Mouse (Mus musculus): ENCODE measurements at regions not wholly inside any gene's neighbourhood (a gene's known extent, or its start where the extent isn't known, plus 50 kb on each side); places are given as distances from the start of the nearest gene placed in this dataset.

GRCm38 (mm10) chr6:67151515-67151914 is 86.5 kb upstream of the Serbp1 start:
- no peak for DNase-seq (ENCODE audit: low read depth, low spot score)

GRCm38 (mm10) chr6:67149425-67149824 is 88.6 kb upstream of the Serbp1 start:
- no peak for DNase-seq (ENCODE audit: low read depth, low spot score)

GRCm38 (mm10) chr6:67146708-67147107 is 91.3 kb upstream of the Serbp1 start:
- no peak for DNase-seq (ENCODE audit: low read depth, low spot score)

GRCm38 (mm10) chr6:67145969-67146368 is 92.0 kb upstream of the Serbp1 start:
- no peak for DNase-seq (ENCODE audit: low read depth, low spot score)

GRCm38 (mm10) chr6:67144946-67145716 is 92.8 kb upstream of the Serbp1 start:
- no peak for DNase-seq (ENCODE audit: low read depth, low spot score)

- no peak for DNase-seq (ENCODE audit: low read depth, low spot score)
Observed at GRCm38 (mm10) chr6:67142179-67142578, 95.8 kb upstream of the Serbp1 start.

DNA sequence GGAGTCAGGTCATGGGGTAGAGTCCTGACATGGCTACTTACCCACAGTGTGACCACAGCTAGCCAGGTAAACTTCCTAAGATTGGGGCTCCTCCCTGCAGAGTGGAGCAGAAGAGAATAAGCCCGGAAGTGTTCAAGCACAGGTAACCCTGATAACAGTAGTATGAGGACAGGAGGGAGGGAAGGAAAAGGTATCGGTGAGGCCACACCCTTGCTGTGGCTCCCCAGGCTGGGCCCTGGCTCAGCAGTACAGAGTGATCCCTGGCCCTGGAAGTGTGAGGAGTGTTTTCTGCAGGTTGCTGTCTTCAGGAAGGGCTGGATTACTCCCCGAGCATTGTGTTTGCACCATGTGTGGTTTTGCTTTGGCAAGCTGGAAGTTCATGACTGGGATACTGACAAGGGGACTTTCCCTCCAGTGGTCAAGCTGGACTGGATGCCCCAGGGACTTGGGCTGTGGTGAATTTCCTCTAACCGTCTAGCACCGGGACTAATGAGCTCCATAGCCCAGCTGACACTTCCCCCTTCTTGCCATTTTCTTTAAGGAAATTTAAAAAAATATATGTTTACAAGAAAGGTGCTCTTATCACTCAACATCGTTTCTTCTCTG is 97.2 kb upstream of the Serbp1 start:
- no peak for DNase-seq (ENCODE audit: low read depth, low spot score)

DNA sequence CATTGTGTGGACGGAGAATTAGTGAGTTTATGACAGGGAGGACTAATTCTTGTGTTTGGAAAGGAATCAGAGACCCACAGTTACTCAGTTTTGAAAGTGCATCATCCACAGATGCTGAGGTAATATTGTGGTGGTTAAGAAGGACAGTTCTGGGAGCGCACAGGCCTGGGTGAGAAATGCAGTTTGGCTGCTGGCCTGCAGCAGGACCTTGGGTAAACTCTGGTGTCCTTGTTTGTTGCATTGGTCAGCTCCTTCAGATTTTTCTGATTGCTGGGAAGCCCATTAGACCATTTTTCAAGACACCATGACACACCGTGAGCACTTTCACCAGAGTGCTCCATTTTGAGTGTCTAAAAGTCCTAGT is 99.0 kb upstream of the Serbp1 start:
- DNase-seq (ENCODE audit: low read depth, low spot score), result no peak

DNA sequence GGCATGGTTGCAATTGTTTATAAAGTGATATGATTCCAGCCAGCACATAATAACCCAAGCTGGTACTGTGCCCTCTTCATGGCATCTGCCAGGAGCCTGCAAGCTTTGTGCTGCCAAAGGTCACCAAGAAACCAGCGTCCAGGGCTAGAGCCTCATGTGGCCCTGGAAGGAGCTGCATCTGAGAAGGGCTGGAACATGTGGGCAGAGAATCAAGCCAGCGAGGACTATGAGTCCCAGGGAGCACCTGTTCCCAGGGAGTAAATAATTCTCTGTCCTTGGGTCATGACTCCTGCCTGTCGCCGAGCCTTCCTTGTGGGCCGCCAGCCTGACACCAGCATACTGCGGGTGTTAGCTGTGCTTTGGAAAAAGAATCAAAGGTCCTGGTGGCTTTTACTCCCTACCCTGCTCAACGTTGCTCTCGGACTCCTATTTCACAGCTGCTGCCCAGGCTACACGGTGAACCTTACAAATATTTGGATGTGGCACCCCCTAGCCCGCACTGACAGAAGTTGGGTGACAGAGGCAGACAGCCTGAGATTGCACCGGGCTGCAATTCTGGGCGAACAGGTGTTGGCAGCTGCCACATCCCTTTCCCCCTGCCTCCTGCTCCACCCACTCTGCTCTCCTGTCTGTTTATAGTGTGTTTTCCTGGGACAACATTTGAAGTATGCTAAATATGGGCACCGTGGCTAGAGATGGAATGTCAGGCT is 99.5 kb upstream of the Serbp1 start:
- no peak for DNase-seq (ENCODE audit: low read depth, low spot score)

DNA sequence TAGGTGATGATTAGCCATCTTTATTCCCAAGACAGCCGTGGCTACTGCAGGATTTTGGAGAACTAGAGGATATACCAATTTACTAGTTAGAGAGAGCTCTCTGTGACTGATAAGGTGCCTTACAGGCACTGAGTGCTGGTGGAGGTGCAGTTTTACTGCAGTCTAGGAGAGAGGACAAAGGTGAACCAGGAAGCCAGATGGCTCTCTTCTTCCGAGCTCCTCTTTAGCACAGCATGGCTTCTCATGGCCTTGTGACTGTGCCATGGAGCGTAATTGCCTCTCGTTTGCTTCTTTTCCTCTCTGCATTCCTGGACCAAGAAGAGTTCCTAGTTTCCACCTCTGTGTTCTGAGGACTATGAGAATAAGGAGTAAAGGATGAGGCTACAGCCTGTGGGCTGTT is 100.2 kb upstream of the Gadd45a start:
- DNase-seq (ENCODE audit: low read depth, low spot score), result no peak

DNA sequence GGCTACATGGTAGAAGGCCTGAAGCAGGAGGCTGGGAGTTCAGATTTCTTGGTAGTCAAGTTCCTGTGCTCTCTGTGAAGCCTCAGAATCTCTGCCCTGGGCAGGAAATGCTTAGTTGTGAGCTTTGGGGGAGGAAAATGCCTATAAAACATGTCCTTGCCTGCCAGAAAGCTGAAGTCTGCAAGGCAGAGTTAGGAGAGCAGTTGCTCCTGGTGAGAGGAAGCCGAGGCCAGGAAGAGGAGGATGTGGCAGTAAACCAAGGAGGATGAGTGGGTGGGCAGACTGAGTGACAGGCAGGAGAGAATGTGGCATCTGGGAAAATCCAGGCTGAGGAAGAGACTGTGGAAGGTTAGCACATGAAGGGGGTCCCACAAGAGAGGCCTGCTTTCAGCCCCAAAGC is 97.7 kb upstream of the Gadd45a start:
- no peak for DNase-seq (ENCODE audit: low read depth, low spot score)

DNA sequence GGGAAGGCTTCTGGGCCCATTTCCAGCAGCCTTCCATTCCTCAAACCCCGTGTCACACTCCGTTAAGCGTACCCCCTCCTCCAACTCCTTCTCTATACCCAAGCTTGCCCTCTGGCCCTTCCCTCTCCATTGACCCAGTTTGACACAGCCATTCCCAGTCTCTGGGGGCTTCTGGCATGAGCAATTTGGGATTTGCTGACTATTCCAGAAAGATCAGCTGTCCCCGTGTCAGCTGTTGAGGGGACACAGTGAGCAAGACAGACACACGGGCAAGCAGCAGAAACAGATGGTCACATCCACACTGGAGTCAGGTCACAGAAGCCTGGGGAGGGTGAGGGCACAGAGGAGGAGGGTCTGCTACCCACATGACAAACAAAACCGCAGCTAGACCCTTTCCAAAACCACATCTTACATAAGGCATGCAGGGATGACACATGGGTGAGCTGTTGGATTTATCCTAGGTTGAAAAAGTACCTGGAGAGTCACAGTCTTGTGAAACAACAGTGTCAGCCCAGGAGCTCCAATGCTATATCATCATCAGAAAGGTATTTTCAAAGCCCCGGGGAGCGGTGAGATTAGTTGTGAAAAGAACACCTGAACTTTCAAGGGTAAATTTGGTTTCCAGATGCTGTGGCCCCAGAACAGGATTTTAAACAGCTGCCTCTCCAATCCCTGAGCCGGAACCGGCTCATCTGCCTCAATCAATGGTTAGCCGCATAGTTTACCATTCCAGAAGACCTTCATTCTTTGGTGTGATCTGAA is 93.5 kb upstream of the Gadd45a start:
- no peak for DNase-seq (ENCODE audit: low read depth, low spot score)

DNA sequence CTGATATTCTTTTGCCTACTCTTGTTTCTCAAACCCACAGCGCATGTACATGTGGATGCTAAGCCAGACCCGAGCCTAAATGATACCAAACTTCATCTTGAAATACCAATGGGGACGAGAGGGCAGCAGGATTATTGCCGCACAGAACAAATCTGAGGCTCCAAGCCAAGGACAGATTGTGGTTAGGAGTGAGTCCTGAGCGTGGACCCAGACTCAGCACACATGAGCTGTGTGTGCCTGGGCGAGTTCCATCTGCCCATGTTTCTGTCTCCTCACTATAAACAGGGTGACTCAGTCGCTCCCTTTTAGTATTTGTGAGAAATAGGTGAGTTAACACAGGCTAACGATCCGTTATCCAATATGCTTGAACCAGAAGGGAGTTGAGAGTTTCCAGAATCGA is 92.4 kb upstream of the Gadd45a start:
- DNase-seq (ENCODE audit: low read depth, low spot score), result no peak

DNA sequence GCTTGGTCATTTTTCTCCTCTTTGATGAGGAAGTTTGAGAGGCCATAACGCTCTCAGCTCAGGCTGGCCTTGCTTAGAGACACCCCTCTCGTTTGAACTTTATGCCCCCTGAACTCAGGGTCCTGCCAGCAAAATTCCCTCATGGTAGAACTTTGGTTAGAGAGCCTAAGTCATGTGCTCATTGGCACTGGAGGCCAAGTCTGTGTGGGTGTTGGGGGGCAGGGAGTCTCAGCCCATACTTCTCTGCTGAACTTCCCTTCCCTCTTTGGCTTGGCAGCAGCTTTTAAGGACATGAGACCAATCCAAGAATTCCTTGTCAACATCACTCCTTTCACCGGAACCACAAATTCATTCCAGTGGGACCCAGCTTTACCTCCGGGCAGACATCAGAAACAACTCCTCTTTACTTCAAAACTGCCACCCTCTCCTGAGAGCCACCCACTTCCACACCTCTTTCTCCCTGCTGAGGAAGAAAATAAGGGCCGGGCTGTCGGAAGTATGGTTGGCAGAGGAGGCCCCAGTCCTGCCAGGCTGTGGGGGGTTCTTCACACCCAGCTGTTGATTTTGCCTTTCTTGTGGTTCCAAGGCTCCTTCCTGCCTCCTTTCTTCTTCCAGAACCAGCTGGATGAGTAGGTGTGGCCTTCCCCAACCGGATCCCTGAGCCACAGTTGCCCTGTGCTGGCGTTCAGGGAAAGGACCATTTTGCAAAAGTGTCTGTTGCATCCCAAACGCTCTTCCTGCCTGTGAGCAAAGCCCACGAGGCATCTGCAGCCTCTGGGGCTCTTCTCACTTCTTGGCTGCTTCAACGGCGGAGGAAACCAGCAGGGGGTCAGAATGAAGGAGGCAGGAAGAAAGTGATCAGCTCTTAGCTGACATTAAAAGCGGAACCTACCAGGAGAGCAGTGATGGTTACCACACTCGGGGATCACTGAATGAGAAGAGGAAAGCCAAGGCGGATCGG is 91.5 kb upstream of the Gadd45a start:
- DNase-seq (ENCODE audit: low read depth, low spot score), result no peak

DNA sequence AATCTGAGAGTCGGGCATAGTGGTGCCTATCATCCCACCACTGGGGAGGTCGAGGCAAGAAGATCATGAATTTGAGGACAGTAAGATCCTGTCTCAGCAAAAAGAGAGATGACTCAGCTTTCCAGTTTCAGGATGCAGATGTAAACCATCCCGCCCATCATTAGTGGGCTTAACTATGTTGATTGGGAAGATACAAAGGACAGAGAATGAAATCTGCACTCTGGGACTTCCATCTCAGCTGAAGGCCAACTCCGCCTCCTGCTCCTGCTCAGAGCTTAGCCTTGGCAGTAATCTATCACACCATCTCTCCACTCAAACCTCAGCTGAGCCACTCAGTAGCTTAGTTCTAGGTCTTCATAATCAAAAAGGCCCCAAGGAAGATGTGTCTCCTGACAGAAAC is 90.5 kb upstream of the Gadd45a start:
- no peak for DNase-seq (ENCODE audit: low read depth, low spot score)

DNA sequence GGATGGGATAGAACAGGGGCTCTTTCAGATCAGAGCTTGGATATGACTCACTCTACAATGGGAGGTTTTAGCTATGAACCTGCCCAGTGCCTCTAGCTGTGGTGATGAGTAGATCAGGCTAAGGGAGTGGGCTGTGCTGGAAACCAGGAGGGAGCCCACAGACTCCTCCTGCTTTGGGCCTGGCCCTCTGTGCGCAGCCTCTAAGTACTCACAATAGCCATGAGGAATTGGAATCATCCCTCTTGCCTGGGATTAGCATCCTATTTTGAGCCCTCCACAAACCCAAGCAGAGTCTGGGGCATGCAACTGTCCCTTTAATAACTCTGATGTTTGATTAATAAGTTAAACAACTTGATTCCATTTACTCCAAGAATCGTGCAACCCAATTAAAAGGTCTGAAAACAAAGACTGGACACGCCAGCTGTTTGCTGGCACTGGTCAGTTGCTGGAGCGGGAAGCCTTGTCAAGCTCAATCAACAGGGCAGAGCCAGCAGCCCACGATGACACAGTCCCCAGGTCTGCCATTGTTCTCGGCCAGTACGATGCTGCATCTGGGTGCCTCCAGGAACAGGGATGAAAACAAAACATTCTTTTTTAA is 88.6 kb upstream of the Gadd45a start:
- DNase-seq (ENCODE audit: low read depth, low spot score), result no peak

- no peak for DNase-seq (ENCODE audit: low read depth, low spot score)
Observed at GRCm38 (mm10) chr6:67124089-67124488, 86.8 kb upstream of the Gadd45a start.

- DNase-seq (ENCODE audit: low read depth, low spot score), result no peak
Observed at GRCm38 (mm10) chr6:67123071-67123470, 85.8 kb upstream of the Gadd45a start.

DNA sequence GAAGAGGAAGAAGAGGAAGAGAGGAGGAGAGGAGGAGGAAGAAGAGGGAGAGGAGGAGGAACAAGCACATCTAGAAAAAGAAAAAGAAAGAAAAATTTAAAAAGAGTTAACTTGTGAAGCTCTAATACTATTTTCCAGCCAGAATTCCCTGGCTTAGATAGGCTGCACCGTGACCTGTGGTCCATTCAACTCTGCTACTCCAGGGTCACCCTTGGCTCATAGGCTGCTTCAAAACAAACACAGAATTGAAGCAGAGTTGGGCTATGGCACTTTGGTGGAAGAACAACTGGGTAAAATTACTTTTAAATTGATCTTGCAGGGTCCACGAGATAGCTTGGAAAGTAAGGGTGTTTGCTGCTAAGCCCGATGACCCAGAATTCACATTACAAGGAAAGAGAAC is 79.0 kb upstream of the Gadd45a start:
- DNase-seq (ENCODE audit: low read depth, low spot score), result no peak

DNA sequence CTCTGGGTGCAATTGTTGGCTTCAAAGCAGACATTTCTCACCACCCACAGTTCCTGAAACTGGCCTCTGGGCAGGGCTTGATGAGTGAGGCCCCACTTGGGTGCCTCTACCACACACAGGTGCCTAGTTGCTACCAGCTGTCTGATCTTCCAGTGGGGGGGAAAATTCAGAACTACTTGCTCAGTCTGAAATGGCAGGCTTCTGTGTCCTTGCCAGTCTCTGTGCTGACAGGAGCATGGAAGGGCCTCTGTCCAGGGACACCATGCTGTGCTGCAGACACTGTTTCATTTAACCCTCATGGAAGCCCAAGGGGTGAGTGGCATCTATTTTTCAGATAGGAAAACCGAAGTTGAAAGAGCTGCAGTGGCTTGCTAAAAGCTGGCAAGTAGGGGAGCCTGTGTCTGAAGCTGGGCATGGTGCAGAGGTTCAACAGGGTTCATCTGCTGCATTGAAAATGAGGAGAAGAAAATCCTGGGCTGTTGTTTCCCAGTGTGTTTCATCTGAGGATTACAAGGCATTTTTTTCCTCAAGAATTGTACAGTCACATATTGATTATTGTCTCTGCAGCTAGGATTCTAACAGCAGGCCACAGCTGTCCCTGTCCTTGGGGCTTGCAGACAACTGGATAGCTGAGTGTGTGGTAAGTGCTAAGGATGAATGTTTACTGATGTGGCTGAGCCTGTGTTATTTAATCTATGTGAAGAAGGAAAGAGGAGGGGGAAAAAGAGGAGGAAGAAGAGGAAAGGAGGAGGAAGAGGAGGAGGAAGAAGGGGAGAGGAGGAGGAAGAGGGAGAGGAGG is 78.4 kb upstream of the Gadd45a start:
- no peak for DNase-seq (ENCODE audit: low read depth, low spot score)
